Mouse (Mus musculus): ENCODE data around the gene Sox5.

Gene Sox5

GRCm38 (mm10) chr6:144781431-144782030 lies at the start of gene Sox5:
Gene Sox5, minus strand, starts transcription at chr6:144781977.
- DNase-seq (ENCODE audit: extremely low read depth, low read depth), result no peak

- no peak for DNase-seq (ENCODE audit: extremely low read depth, low read depth)
These were observed 43.3 kb upstream of the Sox5 start for GRCm38 (mm10) chr6:144825018-144825602.

- DNase-seq (ENCODE audit: extremely low read depth, low read depth), result no peak
These were observed 42.4 kb upstream of the Sox5 start for GRCm38 (mm10) chr6:144824153-144824552.

GRCm38 (mm10) chr6:144822594-144822993 lies 40.8 kb upstream of the Sox5 start:
- no peak for DNase-seq (ENCODE audit: extremely low read depth, low read depth)

GRCm38 (mm10) chr6:144821019-144821418 lies 39.2 kb upstream of the Sox5 start:
- DNase-seq (ENCODE audit: extremely low read depth, low read depth), result no peak

- DNase-seq (ENCODE audit: extremely low read depth, low read depth), result no peak
These were observed 36.2 kb upstream of the Sox5 start for GRCm38 (mm10) chr6:144818016-144818415.

GRCm38 (mm10) chr6:144817329-144817932 lies 35.7 kb upstream of the Sox5 start:
- DNase-seq (ENCODE audit: extremely low read depth, low read depth), result no peak

GRCm38 (mm10) chr6:144815542-144815941 lies 33.8 kb upstream of the Sox5 start:
- DNase-seq (ENCODE audit: extremely low read depth, low read depth), result no peak

- no peak for DNase-seq (ENCODE audit: extremely low read depth, low read depth)
These were observed 33.2 kb upstream of the Sox5 start for GRCm38 (mm10) chr6:144814931-144815364.

- no peak for DNase-seq (ENCODE audit: extremely low read depth, low read depth)
These were observed 22.5 kb upstream of the Sox5 start for GRCm38 (mm10) chr6:144804321-144804720.

- DNase-seq (ENCODE audit: extremely low read depth, low read depth), result no peak
These were observed 21.3 kb upstream of the Sox5 start for GRCm38 (mm10) chr6:144803063-144803462.

GRCm38 (mm10) chr6:144794356-144794755 lies 12.6 kb upstream of the Sox5 start:
- DNase-seq (ENCODE audit: extremely low read depth, low read depth), result no peak

GRCm38 (mm10) chr6:144792871-144793270 lies 11.1 kb upstream of the Sox5 start:
- DNase-seq (ENCODE audit: extremely low read depth, low read depth), result no peak

GRCm38 (mm10) chr6:144783295-144783694 lies 1.5 kb upstream of the Sox5 start:
- DNase-seq (ENCODE audit: extremely low read depth, low read depth), result no peak

- no peak for DNase-seq (ENCODE audit: extremely low read depth, low read depth)
These were observed 1.1 kb upstream of the Sox5 start for GRCm38 (mm10) chr6:144782866-144783265.

- no peak for DNase-seq (ENCODE audit: extremely low read depth, low read depth)
These were observed 467 bp upstream of the Sox5 start for GRCm38 (mm10) chr6:144782031-144782857.

- no peak for DNase-seq (ENCODE audit: extremely low read depth, low read depth)
These were observed 1.0 kb downstream of the Sox5 start for GRCm38 (mm10) chr6:144780608-144781285.

- DNase-seq (ENCODE audit: extremely low read depth, low read depth), result no peak
These were observed 1.7 kb downstream of the Sox5 start for GRCm38 (mm10) chr6:144779945-144780607.

GRCm38 (mm10) chr6:144777356-144778035 lies 4.3 kb downstream of the Sox5 start:
- DNase-seq (ENCODE audit: extremely low read depth, low read depth), result no peak

GRCm38 (mm10) chr6:144773736-144774135 lies 8.0 kb downstream of the Sox5 start:
- DNase-seq (ENCODE audit: extremely low read depth, low read depth), result no peak

All from MEL-GATA-1-ER (cell line).